Mouse (Mus musculus): Measurements from ENCODE around the gene CN725425.

GRCm38 (mm10) chr15:91202486-91202885 is 3.2 kb downstream of the CN725425 start:
- TF ChIP-seq TAL1 (IDR thresholded peaks at IDR 0.05; ENCODE audit: low read length), result no peak
- no peak for TF ChIP-seq GATA1 (IDR thresholded peaks at IDR 0.05; ENCODE audit: low read length)

Measured in erythroblast, embryonic 14.5 days (primary cell).